Mouse (Mus musculus) liver, embryonic 14.5 days (tissue): Measurements from ENCODE around the gene Dnal1.

Source experiments
- CTCF ChIP-seq: IDR thresholded peaks from 2 replicates; pipeline ENCODE4 v1.5.1; 2016; ENCODE audit warnings: antibody characterized with exemption, low read depth, control low read depth
- EP300 ChIP-seq: IDR thresholded peaks from 2 replicates; pipeline ENCODE4 v1.6.1; 2016; ENCODE audit warnings: antibody characterized with exemption, low read depth

- TF ChIP-seq CTCF (peak; percentile 14; the same call in 1 of the 2 replicates), EP300 (peak; percentile 60)
Measured at GRCm38 (mm10) chr12:84193642-84194399, 79.7 kb downstream of the Dnal1 start.
